20 mouse cellular contexts compared by ENCODE assay signal in the genomic region with DNA sequence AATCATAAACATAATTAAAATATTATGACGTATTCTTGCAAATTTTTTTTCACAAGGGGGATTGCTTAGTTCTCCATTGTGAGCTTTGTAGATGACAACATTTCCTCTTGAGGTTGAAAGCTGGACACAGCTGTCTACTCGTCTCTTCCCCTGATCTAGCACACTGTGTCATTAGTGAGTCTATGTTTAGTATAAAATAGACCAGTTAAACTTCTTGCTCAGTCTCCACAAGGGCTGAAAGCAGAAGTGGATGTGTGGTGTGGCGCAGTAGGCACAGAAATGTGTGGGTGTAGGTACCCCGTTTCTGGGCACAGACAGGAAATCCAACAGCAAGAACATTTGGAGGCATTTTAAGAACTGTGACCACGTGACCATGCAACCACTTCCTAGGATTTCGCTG. TPM values are rescaled to one million over a fixed set of nuclear protein-coding genes. Genes with fewer than 3 reads are reported as not detected.
DNase-seq lines count a peak whose midpoint lies in the region.
"Had no signal": no experiment of that assay in that cellular context is flagged by ENCODE, and none has a peak within 500 bp of the region (broad histone marks: within the 10 kb centered on the region; RNA-seq: fewer than 3 reads in every experiment).

No protein-coding gene starts in this region.

- 80% methylated on average over 6 of the region's 6 CpGs for WGBS in heart, embryonic 10.5 days

- H3K36me3 ChIP-seq in heart, embryonic 10.5 days, result no peaks in the 10 kb centered on the region
- H3K36me3 ChIP-seq: embryonic facial prominence, embryonic 10.5 days; liver, embryonic 15.5 days had no signal

- H3K27me3 ChIP-seq in heart, embryonic 10.5 days (ENCODE audit: insufficient read depth, poor library complexity, severe bottlenecking), result no peaks in the 10 kb centered on the region
- H3K27me3 ChIP-seq: liver, embryonic 15.5 days had no signal

- H3K9me3 ChIP-seq in heart, embryonic 10.5 days, result no peaks in the 10 kb centered on the region
- H3K9me3 ChIP-seq: embryonic facial prominence, embryonic 10.5 days; liver, embryonic 15.5 days had no signal

- no peak overlapping the region for H3K27ac ChIP-seq in heart, embryonic 10.5 days
- H3K27ac ChIP-seq: embryonic facial prominence, embryonic 10.5 days; hindbrain, postnatal 0 days; liver, embryonic 15.5 days had no signal

- H3K4me3 ChIP-seq in heart, embryonic 10.5 days, result no peak overlapping the region
- H3K4me3 ChIP-seq: embryonic facial prominence, embryonic 10.5 days; liver, embryonic 15.5 days had no signal

- no peaks in the 10 kb centered on the region for H3K4me1 ChIP-seq in heart, embryonic 10.5 days
- H3K4me1 ChIP-seq: embryonic facial prominence, embryonic 10.5 days; liver, embryonic 15.5 days had no signal

- DNase-seq in heart, adult 11 months, result peak; percentile 93
- DNase-seq in heart, embryonic 10.5 days (ENCODE audit: low spot score), result no peak
- DNase-seq in left cerebral cortex, adult 11 months (ENCODE audit: low spot score), result peak; percentile 16
- no peak for DNase-seq in left cerebral cortex, adult 18-20 months (ENCODE audit: low spot score in 2 of 2)
- DNase-seq in right cerebral cortex, postnatal 36 days (ENCODE audit: low spot score in 2 of 2), result peak; percentile 9 to 19
- no peak for DNase-seq in right cerebral cortex, postnatal 25 days
- peak; percentile 62 for DNase-seq in telencephalon, adult 2 months (ENCODE audit: low read depth, low spot score)
- no peak for DNase-seq in spleen, adult 18-20 months
- DNase-seq: cerebellum, postnatal 14 days; forebrain, postnatal 0 days; gastrocnemius, postnatal 25 days; kidney, postnatal 14 days had no signal

RNA-seq across cellular contexts. Expression of a gene that starts 12.9 kb away (rescaled TPM):
- not detected in 2 replicates for polyA plus RNA-seq in heart, embryonic 10.5 days (2016; fragmentation: Nextera tagmentation; extraction: Ambion mirVana)
- total RNA-seq in left cerebral cortex, adult 18-20 months (2021), result not detected
- total RNA-seq: adrenal gland, adult 18-20 months; forebrain, postnatal 0 days; gastrocnemius, postnatal 25 days; hindbrain, postnatal 0 days; left cerebral cortex, postnatal 36 days had no signal
- polyA plus RNA-seq: embryonic facial prominence, embryonic 10.5 days; forebrain, postnatal 0 days; heart, postnatal 0 days; hindbrain, postnatal 0 days; liver, embryonic 15.5 days; testis, adult 2 months; urinary bladder, adult 2 months had no signal

Comparison
In these comparisons a context has a peak if more than half of its experiments do, and no peak if none do; other contexts are left out.
1. DNase-seq: peak in heart, adult 11 months (single experiment), left cerebral cortex, adult 11 months (single experiment), right cerebral cortex, postnatal 36 days (2 of 2) and telencephalon, adult 2 months (single experiment); none in heart, embryonic 10.5 days (single experiment), left cerebral cortex, adult 18-20 months (0 of 2), right cerebral cortex, postnatal 25 days (single experiment) and spleen, adult 18-20 months (0 of 2).